Mouse (Mus musculus): ENCODE measurements around the gene Plpp2.

GRCm38 (mm10) chr10:79542171-79542570 is 8.6 kb upstream of the Plpp2 start:
- TF ChIP-seq CTCF (IDR thresholded peaks at IDR 0.05) (no peak), EP300 (IDR thresholded peaks at IDR 0.05; ENCODE audit: insufficient read depth, low read depth, low read length) (no peak), POLR2A (IDR thresholded peaks at IDR 0.05; ENCODE audit: insufficient read depth, low read depth, low read length) (no peak)
